Comparison of ENCODE assay signal across 29 mouse cellular contexts in genomic region chr4:151895624-151896023, GRCm38 (mm10). TPM values are rescaled to one million over a fixed set of nuclear protein-coding genes. Genes with fewer than 3 reads are reported as not detected.
DNase-seq lines count a peak whose midpoint lies in the region; ATAC-seq and TF ChIP-seq lines count a peak whose summit lies in the region.
"Had no signal": no experiment of that assay in that cellular context is flagged by ENCODE, and none has a peak within 500 bp of the region (broad histone marks: within the 10 kb centered on the region; RNA-seq: fewer than 3 reads in every experiment).

No protein-coding gene starts in this region.

- peak; percentile 17 for TF ChIP-seq CTCF in midbrain, postnatal 0 days (IDR thresholded peaks at IDR 0.05)
- TF ChIP-seq CTCF in ES-Bruce4 (IDR thresholded peaks at IDR 0.05; ENCODE audit: low read depth, low read length) (peak; percentile 45), MEL (IDR thresholded peaks at IDR 0.05 in 2 of 3, conservative IDR thresholded peaks at IDR 0.05 in 1 of 3; ENCODE audit: control insufficient read depth in 1 of 3, insufficient read depth in 1 of 3, low read depth in 2 of 3, low read length in 3 of 3, poor library complexity in 1 of 3, severe bottlenecking in 1 of 3) (peak; percentile 23 to 35 (median 23); a peak in 4 of 6 replicates)

- ATAC-seq in midbrain, postnatal 0 days (ENCODE audit: low FRiP score), result no peak
- ATAC-seq in midbrain, embryonic 11.5 days (ENCODE audit: low FRiP score), result no peak
- no peak for ATAC-seq in erythroid progenitor cell, adult 5-6 weeks (replicated peaks; ENCODE audit: low FRiP score, poor library complexity, severe bottlenecking)
- ATAC-seq: CD4-positive, CD25-positive, alpha-beta regulatory T cell, adult 4 months; forebrain, embryonic 14.5 days; forebrain, postnatal 0 days; hindbrain, embryonic 16.5 days; intestine, embryonic 15.5 days had no signal

- no peak for TF ChIP-seq POLR2A in ES-Bruce4 (IDR thresholded peaks at IDR 0.05; ENCODE audit: insufficient read depth, low read length)
- TF ChIP-seq POLR2A in MEL (IDR thresholded peaks at IDR 0.05; ENCODE audit: control insufficient read depth in 1 of 2, insufficient read depth in 1 of 2, low read depth in 1 of 2, low read length in 2 of 2, poor library complexity in 1 of 2), result no peak
- no peak for TF ChIP-seq POLR2A in myocyte (IDR thresholded peaks at IDR 0.05; ENCODE audit: insufficient read length, low read depth)

- H3K27ac ChIP-seq in midbrain, postnatal 0 days (ENCODE audit: low read depth, low read length), result no peak overlapping the region
- no peak overlapping the region for H3K27ac ChIP-seq in midbrain, embryonic 11.5 days (ENCODE audit: low read depth, low read length)
- no peak overlapping the region for H3K27ac ChIP-seq in ES-Bruce4 (ENCODE audit: insufficient read depth, low read length)
- no peak overlapping the region for H3K27ac ChIP-seq in MEL (ENCODE audit: control insufficient read depth, low read depth, low read length)
- H3K27ac ChIP-seq: embryonic facial prominence, embryonic 10.5 days; embryonic facial prominence, embryonic 13.5 days; forebrain, embryonic 10.5 days; hindbrain, embryonic 10.5 days; hindbrain, embryonic 13.5 days; intestine, embryonic 15.5 days had no signal

- no peaks in the 10 kb centered on the region for H3K27me3 ChIP-seq in midbrain, postnatal 0 days (ENCODE audit: insufficient read depth, low read length)
- H3K27me3 ChIP-seq in midbrain, embryonic 11.5 days (ENCODE audit: control insufficient read depth, insufficient read depth, low read length), result no peaks in the 10 kb centered on the region
- H3K27me3 ChIP-seq in ES-Bruce4 (ENCODE audit: control insufficient read depth, insufficient read depth, low read length, poor library complexity, severe bottlenecking) (no peaks in the 10 kb centered on the region), MEL (ENCODE audit: control insufficient read depth in 1 of 2, insufficient read depth in 2 of 2, low read length in 2 of 2) (peaks cover 0 to 3% of the 10 kb centered on the region in 2 experiments; a peak in 2 of 4 replicates), myocyte (ENCODE audit: control insufficient read depth, insufficient read depth, insufficient read length) (peaks cover 14% of the 10 kb centered on the region)
- H3K27me3 ChIP-seq: embryonic facial prominence, embryonic 13.5 days; hindbrain, embryonic 13.5 days; intestine, embryonic 15.5 days had no signal

- H3K36me3 ChIP-seq in midbrain, postnatal 0 days (ENCODE audit: insufficient read depth, low read length), result no peaks in the 10 kb centered on the region
- no peaks in the 10 kb centered on the region for H3K36me3 ChIP-seq in midbrain, embryonic 11.5 days (ENCODE audit: control insufficient read depth, insufficient read depth, low read length)
- H3K36me3 ChIP-seq in ES-Bruce4 (ENCODE audit: control insufficient read depth, insufficient read depth, low read length, poor library complexity, severe bottlenecking) (no peaks in the 10 kb centered on the region), MEL (ENCODE audit: control insufficient read depth in 1 of 2, insufficient read depth in 2 of 2, low read length in 2 of 2) (peaks cover 0 to 3% of the 10 kb centered on the region in 2 experiments; a peak in 2 of 4 replicates), myocyte (ENCODE audit: control insufficient read depth, insufficient read depth) (no peaks in the 10 kb centered on the region)
- H3K36me3 ChIP-seq: embryonic facial prominence, embryonic 10.5 days; embryonic facial prominence, embryonic 13.5 days; forebrain, embryonic 10.5 days; hindbrain, embryonic 10.5 days; hindbrain, embryonic 13.5 days; intestine, embryonic 15.5 days had no signal

- no peak for DNase-seq in midbrain, postnatal 0 days (ENCODE audit: low spot score)
- no peak for DNase-seq in midbrain, embryonic 11.5 days (ENCODE audit: low spot score, missing footprints)
- DNase-seq in MEL (ENCODE audit: low read depth, low spot score), result no peak
- no peak for DNase-seq in heart, adult 18-20 months
- DNase-seq in heart, postnatal 25 days (ENCODE audit: low spot score), result no peak
- DNase-seq: adrenal gland, adult 2 months; adrenal gland, postnatal 25 days; cerebellum, adult 11-12 months; cerebellum, adult 8-10 months; cerebellum, postnatal 10 days; cerebellum, postnatal 36 days; embryo, embryonic 11 days; forebrain, postnatal 0 days; gastrocnemius, postnatal 25 days; heart, postnatal 36 days had no signal

- H3K79me2 ChIP-seq in MEL (ENCODE audit: control insufficient read depth, insufficient read depth, low read length, poor library complexity) (no peaks in the 10 kb centered on the region), myocyte (ENCODE audit: control insufficient read depth, insufficient read depth) (no peaks in the 10 kb centered on the region)

- H3K9me3 ChIP-seq in midbrain, postnatal 0 days (ENCODE audit: low read length), result no peaks in the 10 kb centered on the region
- no peaks in the 10 kb centered on the region; the same call in 1 of the 2 replicates for H3K9me3 ChIP-seq in midbrain, embryonic 11.5 days (ENCODE audit: control insufficient read depth, low read length)
- H3K9me3 ChIP-seq in ES-Bruce4 (replicated peaks; ENCODE audit: control insufficient read depth, insufficient read depth, low read length, poor library complexity, severe bottlenecking), result no peaks in the 10 kb centered on the region
- no peaks in the 10 kb centered on the region for H3K9me3 ChIP-seq in MEL (replicated peaks; ENCODE audit: insufficient read depth, low read length)
- H3K9me3 ChIP-seq: intestine, embryonic 15.5 days had no signal

- no peak overlapping the region for H3K4me2 ChIP-seq in midbrain, postnatal 0 days (ENCODE audit: low read depth, low read length, poor library complexity, severe bottlenecking)
- H3K4me2 ChIP-seq in midbrain, embryonic 11.5 days, result no peak overlapping the region
- peak overlapping the region; percentile 77 for H3K4me2 ChIP-seq in myocyte (ENCODE audit: low read depth)
- H3K4me2 ChIP-seq: embryonic facial prominence, embryonic 13.5 days; heart, embryonic 11.5 days; hindbrain, embryonic 13.5 days; intestine, embryonic 15.5 days had no signal

- WGBS in midbrain, postnatal 0 days, result 94% methylated on average over 7 of the region's 7 CpGs
- 91% methylated on average over 7 of the region's 7 CpGs for WGBS in midbrain, embryonic 11.5 days

- no peak overlapping the region for H3K4me3 ChIP-seq in midbrain, postnatal 0 days (ENCODE audit: low read depth, low read length)
- H3K4me3 ChIP-seq in midbrain, embryonic 11.5 days (ENCODE audit: low read depth, low read length), result no peak overlapping the region
- H3K4me3 ChIP-seq in ES-Bruce4 (ENCODE audit: low read depth, low read length), result no peak overlapping the region
- no peak overlapping the region for H3K4me3 ChIP-seq in MEL (ENCODE audit: control insufficient read depth in 1 of 2, insufficient read depth in 1 of 2, low read depth in 2 of 2, low read length in 2 of 2)
- no peak overlapping the region for H3K4me3 ChIP-seq in myocyte
- H3K4me3 ChIP-seq: embryonic facial prominence, embryonic 10.5 days; embryonic facial prominence, embryonic 13.5 days; erythroblast, embryonic 14.5 days; forebrain, embryonic 10.5 days; hindbrain, embryonic 10.5 days; hindbrain, embryonic 13.5 days; intestine, embryonic 15.5 days had no signal

- intact Hi-C loops in heart, postnatal 25 days (cut with DNase I), result loop anchor here (5.0 kb wide), 1 partner anchor 37 kb away; the partner anchor contains the start of gene Dnajc11

- TF ChIP-seq EP300 in ES-Bruce4 (IDR thresholded peaks at IDR 0.05; ENCODE audit: insufficient read depth, low read depth, low read length) (no peak), MEL (IDR thresholded peaks at IDR 0.05; ENCODE audit: low read depth in 1 of 2, low read length in 2 of 2) (no peak)

- H3K9ac ChIP-seq in midbrain, postnatal 0 days (replicated peaks; ENCODE audit: low read length, poor library complexity, severe bottlenecking), result no peak overlapping the region
- no peak overlapping the region for H3K9ac ChIP-seq in midbrain, embryonic 11.5 days (ENCODE audit: low read length)
- H3K9ac ChIP-seq in ES-Bruce4 (ENCODE audit: low read depth, poor library complexity, severe bottlenecking), result no peak overlapping the region
- no peak overlapping the region for H3K9ac ChIP-seq in MEL (ENCODE audit: control insufficient read depth, low read depth, low read length, poor library complexity, severe bottlenecking)
- H3K9ac ChIP-seq: embryonic facial prominence, embryonic 13.5 days; forebrain, postnatal 0 days; hindbrain, embryonic 13.5 days; intestine, embryonic 15.5 days had no signal

- H3K4me1 ChIP-seq in midbrain, postnatal 0 days (ENCODE audit: insufficient read depth, low read length), result no peaks in the 10 kb centered on the region
- no peaks in the 10 kb centered on the region for H3K4me1 ChIP-seq in midbrain, embryonic 11.5 days (ENCODE audit: control insufficient read depth, insufficient read depth, low read length)
- H3K4me1 ChIP-seq in ES-Bruce4 (ENCODE audit: control insufficient read depth, insufficient read depth, low read length) (no peaks in the 10 kb centered on the region), MEL (ENCODE audit: control insufficient read depth in 1 of 2, insufficient read depth in 2 of 2, low read length in 2 of 2) (peaks cover 0 to 5% of the 10 kb centered on the region in 2 experiments; a peak in 3 of 4 replicates)
- H3K4me1 ChIP-seq: embryonic facial prominence, embryonic 10.5 days; embryonic facial prominence, embryonic 13.5 days; forebrain, embryonic 10.5 days; intestine, embryonic 15.5 days had no signal

- no peak for TF ChIP-seq RAD21 in MEL (IDR thresholded peaks at IDR 0.05; ENCODE audit: low read depth, low read length)

- H3ac ChIP-seq in myocyte (ENCODE audit: control insufficient read depth, insufficient read length), result no peak overlapping the region

RNA-seq across cellular contexts. Expression of gene Camta1, which starts 33.9 kb away (rescaled TPM):
- total RNA-seq in midbrain, postnatal 0 days (2014; rRNA removed), result 153 and 177 TPM in 2 replicates
- 130 and 140 TPM in 2 replicates for polyA plus RNA-seq in midbrain, postnatal 0 days (2015; fragmentation: Nextera tagmentation; extraction: Ambion mirVana)
- 150 TPM in 2 replicates for polyA plus RNA-seq in midbrain, embryonic 11.5 days (2014; fragmentation: Nextera tagmentation; extraction: Ambion mirVana)
- polyA plus RNA-seq in ES-Bruce4 (2011; ENCODE audit: insufficient read depth, insufficient read length, low read depth, missing spikeins) (85.3 and 99.3 TPM in 2 replicates), MEL (2012; ENCODE audit: insufficient read depth in 1 of 2, insufficient read length in 2 of 2, low read depth in 1 of 2, low replicate concordance in 2 of 2, missing spikeins in 1 of 2) (10 to 100 TPM in 1 of 2 experiments, not detected in 1; 87.5 TPM), myocyte (2012; fragmentation: generic; extraction: Trizol) (40.6 TPM)
- 23.5 and 28.2 TPM in 2 replicates for total RNA-seq in MEL (2012; rRNA removed)
- total RNA-seq in heart, adult 18-20 months (2021), result 100 to 1,000 TPM; 207 to 208 TPM
- total RNA-seq in erythroid progenitor cell, adult 5-6 weeks (2015; ENCODE audit: low replicate concordance), result 67.5 and 120 TPM in 2 replicates
- total RNA-seq in erythroid progenitor cell, adult 5-6 weeks (2017; ENCODE audit: low replicate concordance), result 13.5 and 41.5 TPM in 2 replicates
- total RNA-seq in heart, postnatal 25 days (2021), result 100 to 1,000 TPM; 234 to 244 TPM

RNA-seq across cellular contexts. Expression of gene Dnajc11, which starts 37.9 kb away (rescaled TPM):
- 83.2 and 88.5 TPM in 2 replicates for total RNA-seq in midbrain, postnatal 0 days (2014; rRNA removed)
- 73.7 and 75.9 TPM in 2 replicates for polyA plus RNA-seq in midbrain, postnatal 0 days (2015; fragmentation: Nextera tagmentation; extraction: Ambion mirVana)
- polyA plus RNA-seq in midbrain, embryonic 11.5 days (2014; fragmentation: Nextera tagmentation; extraction: Ambion mirVana), result 79.3 and 86.8 TPM in 2 replicates
- 89.1 and 95.3 TPM in 2 replicates for polyA plus RNA-seq in ES-Bruce4 (2011; ENCODE audit: insufficient read depth, insufficient read length, low read depth, missing spikeins)
- 109 and 128 TPM in 2 replicates for total RNA-seq in MEL (2012; rRNA removed)
- 100 to 1,000 TPM; 157 to 278 TPM for polyA plus RNA-seq in MEL (2012; ENCODE audit: insufficient read depth in 1 of 2, insufficient read length in 2 of 2, low read depth in 1 of 2, low replicate concordance in 2 of 2, missing spikeins in 1 of 2)
- polyA plus RNA-seq in myocyte (2012; fragmentation: generic; extraction: Trizol), result 45.5 TPM
- 100 to 1,000 TPM in 1 of 2 experiments, 10 to 100 TPM in 1; 81.4 to 103 TPM for total RNA-seq in heart, adult 18-20 months (2021)
- total RNA-seq in erythroid progenitor cell, adult 5-6 weeks (2015; ENCODE audit: low replicate concordance), result 41.9 and 46.9 TPM in 2 replicates
- total RNA-seq in erythroid progenitor cell, adult 5-6 weeks (2017; ENCODE audit: low replicate concordance), result 72.3 and 79.2 TPM in 2 replicates
- total RNA-seq in heart, postnatal 25 days (2021), result 10 to 100 TPM; 82.3 to 96.4 TPM
